Mouse (Mus musculus) liver, adult (tissue): ENCODE data around the gene St6galnac3.

Experiments used
- GATA4 ChIP-seq: IDR thresholded peaks from 2 replicates; pipeline ENCODE4 v1.6.1; 2014; ENCODE audit warnings: mild to moderate bottlenecking, low read length; ENCODE audit not compliant: insufficient replicate concordance

Gene St6galnac3

GRCm38 (mm10) chr3:153724701-153725668, at the start of gene St6galnac3:
Gene St6galnac3 (minus strand): TSS chr3:153725174.
- TF ChIP-seq GATA4: no peak

DNA sequence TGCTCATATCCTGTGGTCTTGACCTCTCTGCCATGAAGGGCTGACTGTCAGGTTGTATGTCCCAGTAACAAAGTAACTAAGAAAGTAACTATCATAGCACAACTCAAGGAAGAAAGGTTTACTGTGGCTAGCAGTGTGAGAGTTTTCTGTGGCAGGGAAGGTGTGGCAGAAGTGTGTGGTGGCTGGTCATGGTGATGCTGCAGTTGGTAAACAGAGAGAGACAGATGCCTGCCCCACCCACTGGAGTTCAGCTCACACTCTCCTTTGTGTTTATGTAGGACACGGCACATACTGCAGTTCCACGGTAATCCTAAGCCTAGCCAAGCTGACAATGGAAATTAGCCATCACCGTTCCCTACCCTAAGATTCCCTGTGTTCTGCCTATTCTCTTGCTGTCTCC, 49.6 kb upstream of the St6galnac3 start:
- no peak for TF ChIP-seq GATA4

- no peak for TF ChIP-seq GATA4
Measured at GRCm38 (mm10) chr3:153771479-153771878, 46.5 kb upstream of the St6galnac3 start.

DNA sequence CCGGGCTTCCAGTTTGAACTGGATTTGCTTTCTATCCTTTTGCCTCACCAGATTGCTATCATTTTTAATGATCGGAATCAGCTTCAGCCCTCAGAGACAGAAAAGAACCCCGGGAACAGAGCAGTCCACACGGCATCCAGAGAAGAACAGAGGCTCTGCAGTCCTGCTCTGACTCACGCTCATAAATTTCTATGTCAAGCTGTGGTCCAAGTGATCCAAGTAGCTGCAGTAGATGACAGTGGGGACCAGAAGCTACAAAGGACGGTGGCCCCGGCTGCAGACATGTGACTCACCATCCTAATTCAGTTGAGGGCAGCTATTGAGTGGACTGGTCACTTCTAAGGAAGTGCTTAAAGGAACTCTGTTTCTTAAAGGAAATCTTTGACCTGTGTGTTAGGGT, 45.6 kb upstream of the St6galnac3 start:
- no peak for TF ChIP-seq GATA4

GRCm38 (mm10) chr3:153769220-153769619, 44.2 kb upstream of the St6galnac3 start:
- no peak for TF ChIP-seq GATA4

DNA sequence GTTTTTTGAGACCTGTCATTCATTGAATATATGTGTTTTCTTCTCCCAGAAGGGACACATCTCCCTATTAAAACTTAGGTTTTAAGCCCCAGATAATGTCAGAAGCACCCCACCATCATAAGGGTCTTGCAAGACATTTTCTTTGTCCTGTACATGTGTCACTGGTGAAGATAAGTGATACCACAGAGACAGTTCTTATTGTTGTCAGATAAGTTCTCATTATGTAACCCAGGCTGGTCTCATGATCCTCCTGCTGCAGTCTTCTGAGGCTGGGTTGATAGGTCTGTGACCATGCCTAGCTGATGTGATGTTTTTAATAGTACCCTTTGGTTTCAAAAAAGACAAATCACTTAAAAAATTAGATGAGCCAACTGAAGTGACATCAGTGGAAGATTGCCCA, 40.2 kb upstream of the St6galnac3 start:
- TF ChIP-seq GATA4: no peak

- TF ChIP-seq GATA4: no peak
Measured at GRCm38 (mm10) chr3:153764760-153765159, 39.8 kb upstream of the St6galnac3 start.

- TF ChIP-seq GATA4: no peak
Measured at GRCm38 (mm10) chr3:153761171-153761570, 36.2 kb upstream of the St6galnac3 start.

DNA sequence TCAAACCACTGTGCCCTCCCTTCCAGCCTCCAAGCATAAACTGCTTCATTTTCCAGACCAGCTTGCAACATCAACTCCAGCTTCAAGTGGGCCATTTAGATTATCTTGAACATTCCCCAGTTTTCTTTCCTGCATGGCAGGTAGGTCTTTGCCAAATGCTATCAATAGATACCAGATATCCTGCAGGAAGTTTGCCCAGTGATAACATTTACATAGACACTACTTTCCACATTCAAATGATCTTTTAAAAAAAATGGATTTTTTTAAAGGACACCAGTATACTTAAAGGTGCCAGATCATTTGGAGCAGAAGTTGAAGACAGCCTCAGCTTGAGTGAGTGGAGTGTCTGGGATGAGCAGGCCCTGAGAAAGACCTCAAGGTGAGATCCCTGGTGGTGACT, 34.3 kb upstream of the St6galnac3 start:
- TF ChIP-seq GATA4: no peak

GRCm38 (mm10) chr3:153756500-153756996, 31.6 kb upstream of the St6galnac3 start:
- no peak for TF ChIP-seq GATA4

GRCm38 (mm10) chr3:153755785-153756326, 30.9 kb upstream of the St6galnac3 start:
- TF ChIP-seq GATA4: 0 out of 2 replicates have a peak, but pooled peaks have one; percentile 5

- no peak for TF ChIP-seq GATA4
Measured at GRCm38 (mm10) chr3:153751435-153751834, 26.5 kb upstream of the St6galnac3 start.

DNA sequence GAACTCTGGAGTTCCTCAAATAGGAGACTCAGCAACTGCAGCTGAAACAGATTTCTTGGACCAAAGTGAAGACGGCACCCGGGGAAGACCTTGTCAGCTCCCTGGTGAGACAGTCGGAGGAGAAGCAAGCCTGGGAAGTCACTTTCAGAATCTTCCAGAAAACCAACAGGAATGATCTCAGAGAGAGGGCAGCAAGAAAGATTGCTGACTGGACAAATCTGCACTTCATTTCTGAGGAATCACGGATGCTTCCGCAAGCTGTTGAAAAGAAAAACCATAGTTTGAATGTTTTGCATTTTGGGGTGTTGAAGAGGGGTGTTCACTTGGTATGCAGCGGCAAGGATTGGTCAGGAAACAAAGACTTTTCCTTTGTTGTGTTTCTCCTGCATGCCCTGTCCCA, 24.4 kb upstream of the St6galnac3 start:
- no peak for TF ChIP-seq GATA4

- TF ChIP-seq GATA4: no peak
Measured at GRCm38 (mm10) chr3:153748293-153748692, 23.3 kb upstream of the St6galnac3 start.

- TF ChIP-seq GATA4: no peak
Measured at GRCm38 (mm10) chr3:153745099-153745498, 20.1 kb upstream of the St6galnac3 start.

DNA sequence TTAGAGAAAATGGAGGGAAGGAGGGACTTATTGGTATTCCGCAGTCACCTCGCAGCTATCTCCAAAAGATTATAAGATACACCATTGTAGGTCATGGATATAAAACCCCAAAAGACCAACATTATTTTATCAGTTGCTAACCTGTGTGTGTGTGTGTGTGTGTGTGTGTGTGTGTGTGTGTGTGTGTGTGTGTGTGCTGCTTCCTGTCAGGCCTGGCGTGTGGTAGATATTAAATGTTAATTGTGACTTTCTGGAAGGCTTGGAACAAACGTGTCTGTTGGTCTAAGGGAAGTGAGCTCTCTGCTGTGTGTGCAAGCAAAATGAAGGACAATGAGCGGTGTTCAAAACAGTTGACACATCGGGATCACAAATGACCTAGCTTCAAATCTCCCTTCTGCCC, 19.5 kb upstream of the St6galnac3 start:
- no peak for TF ChIP-seq GATA4
